Mouse (Mus musculus) right cerebral cortex, postnatal 14 days (tissue): ENCODE results near the gene Ptpn5.

Experiments
- DNase-seq: peaks from one replicate; pipeline ENCODE4 v3.0.0; 2022

The Ptpn5 gene

GRCm38 (mm10) chr7:47133331-47133730 is at the start of gene Ptpn5:
Gene Ptpn5 (minus strand): TSS chr7:47133684.
- no peak for DNase-seq

- no peak for DNase-seq
These were observed 37.3 kb upstream of the Ptpn5 start for GRCm38 (mm10) chr7:47170814-47171213.

GRCm38 (mm10) chr7:47165028-47165427 is 31.5 kb upstream of the Ptpn5 start:
- no peak for DNase-seq

DNA sequence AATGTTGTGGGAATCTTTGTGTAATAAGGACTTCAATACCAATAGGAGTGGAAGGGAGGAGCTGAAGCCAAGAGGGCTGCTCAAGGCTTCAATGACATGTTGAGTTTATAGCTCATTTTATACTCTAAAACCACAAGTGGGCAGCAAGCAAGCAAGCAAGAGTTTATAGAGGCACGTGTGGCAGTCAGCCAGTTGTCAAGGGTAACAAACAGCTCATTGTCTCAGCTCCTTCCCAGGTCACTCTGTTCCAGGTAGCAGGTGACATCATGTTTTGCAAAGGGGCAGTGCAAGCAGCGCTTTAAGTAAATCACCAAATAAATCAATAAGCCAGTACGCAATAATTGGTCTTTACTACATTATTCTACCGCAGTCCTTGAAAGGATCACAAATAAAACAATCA is 29.7 kb upstream of the Ptpn5 start:
- no peak for DNase-seq

DNA sequence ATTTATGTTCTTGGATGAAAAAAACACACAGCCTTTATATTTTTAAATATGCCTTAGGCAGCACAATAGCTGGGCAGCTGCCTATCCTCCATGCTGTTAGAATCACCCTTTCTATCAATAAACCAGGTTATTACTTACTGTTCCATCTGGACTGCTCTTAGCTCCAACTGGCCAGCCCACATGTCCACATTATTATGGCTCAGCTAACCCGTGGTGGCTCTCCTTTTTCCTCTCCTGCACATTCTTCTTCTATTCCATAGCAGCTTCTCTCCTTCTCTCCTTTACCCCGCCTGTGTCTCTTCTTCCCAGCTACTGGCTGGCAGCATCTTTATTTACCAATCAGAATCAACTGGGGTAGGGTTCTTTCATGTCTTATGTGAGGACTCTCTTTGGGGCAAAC is 25.0 kb upstream of the Ptpn5 start:
- no peak for DNase-seq

- DNase-seq: no peak
These were observed 24.3 kb upstream of the Ptpn5 start for GRCm38 (mm10) chr7:47157743-47158142.

DNA sequence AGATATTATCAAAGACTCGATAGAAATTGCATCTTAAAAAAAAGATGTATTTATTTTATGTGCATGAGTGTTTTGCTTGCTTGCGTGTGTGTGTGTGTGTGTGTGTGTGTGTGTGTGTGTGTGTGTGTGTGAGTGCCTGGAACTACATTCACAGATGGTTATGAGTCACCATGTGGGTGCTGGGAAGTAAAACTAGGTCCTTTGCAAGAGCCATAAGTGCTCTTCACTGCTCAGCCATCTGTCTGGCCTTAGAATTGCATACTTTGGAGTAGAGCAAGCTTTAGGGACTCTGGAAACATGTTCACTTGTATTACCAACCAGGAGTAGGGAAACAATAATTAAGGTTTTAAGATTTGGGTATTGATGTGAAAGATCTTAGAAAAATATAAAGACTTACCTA is 22.4 kb upstream of the Ptpn5 start:
- DNase-seq: no peak

DNA sequence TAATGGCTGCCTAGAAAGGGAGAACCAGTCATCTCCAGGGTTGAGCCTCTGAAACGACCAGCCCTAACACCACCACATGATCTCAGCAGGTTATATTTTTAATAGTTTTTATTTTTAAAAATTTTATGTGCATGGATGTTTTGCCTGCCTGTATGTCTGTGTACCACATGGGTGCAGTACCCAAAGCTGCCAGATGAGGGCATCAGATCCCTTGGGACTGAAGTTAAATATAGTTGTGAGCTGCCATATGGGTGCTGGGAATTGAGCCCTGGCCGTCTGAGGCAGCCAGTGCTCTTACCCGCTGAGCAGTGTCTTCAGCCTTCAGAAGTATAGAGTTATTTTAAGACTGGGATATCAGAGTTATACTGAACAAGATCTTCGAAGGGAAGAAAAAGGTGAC is 21.9 kb upstream of the Ptpn5 start:
- DNase-seq: no peak

DNA sequence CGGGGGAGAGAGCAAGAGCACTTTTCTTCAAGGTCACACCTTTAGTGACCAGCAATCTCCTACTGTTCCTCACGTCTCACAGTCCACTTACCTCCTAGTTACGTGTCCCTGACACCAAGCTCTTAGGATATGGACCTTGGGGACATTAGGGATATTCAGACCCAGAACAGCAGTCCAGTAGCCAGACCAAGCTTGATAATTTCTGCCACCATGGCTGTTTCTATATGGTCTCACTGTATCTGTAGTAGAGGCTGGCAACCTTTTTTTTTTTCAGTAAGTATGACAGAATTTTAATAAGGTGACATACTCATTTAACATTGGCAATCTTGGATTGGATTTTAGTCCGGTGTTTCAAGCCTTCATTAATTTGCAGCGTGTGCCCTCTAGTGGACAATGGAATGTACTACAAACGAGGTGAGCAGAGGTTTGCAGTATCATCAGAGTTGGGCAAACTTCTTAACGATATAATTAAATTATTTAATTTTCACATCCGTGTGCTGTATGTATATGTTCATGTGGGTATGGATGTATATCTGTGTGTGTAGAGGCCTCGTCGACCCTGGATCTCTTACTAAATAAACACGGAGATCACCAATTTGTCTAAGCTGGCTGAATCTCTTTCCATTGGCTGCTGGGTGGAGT is 17.1 kb upstream of the Ptpn5 start:
- no peak for DNase-seq

DNA sequence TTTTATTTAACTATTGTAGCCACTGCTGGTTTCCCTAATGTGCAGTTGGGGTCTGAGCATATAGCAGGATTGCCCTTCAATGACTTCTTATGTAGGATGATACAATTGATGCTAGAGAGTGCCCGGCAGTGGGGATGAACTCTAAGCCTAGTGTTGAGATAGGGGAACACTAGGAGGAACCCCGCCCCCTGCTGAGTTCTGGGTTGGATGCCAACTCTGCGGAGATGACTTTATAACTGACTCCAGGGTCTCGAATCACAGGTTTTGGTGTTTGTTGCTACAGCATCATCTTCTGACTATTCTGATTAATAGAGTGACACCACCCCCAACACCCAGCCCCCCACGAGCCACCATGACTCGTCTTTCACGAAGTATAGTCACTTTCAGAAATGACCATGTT is 14.8 kb upstream of the Ptpn5 start:
- DNase-seq: no peak

GRCm38 (mm10) chr7:47146034-47146812 is 12.7 kb upstream of the Ptpn5 start:
- DNase-seq: peak; percentile 61

GRCm38 (mm10) chr7:47144299-47144698 is 10.8 kb upstream of the Ptpn5 start:
- no peak for DNase-seq

DNA sequence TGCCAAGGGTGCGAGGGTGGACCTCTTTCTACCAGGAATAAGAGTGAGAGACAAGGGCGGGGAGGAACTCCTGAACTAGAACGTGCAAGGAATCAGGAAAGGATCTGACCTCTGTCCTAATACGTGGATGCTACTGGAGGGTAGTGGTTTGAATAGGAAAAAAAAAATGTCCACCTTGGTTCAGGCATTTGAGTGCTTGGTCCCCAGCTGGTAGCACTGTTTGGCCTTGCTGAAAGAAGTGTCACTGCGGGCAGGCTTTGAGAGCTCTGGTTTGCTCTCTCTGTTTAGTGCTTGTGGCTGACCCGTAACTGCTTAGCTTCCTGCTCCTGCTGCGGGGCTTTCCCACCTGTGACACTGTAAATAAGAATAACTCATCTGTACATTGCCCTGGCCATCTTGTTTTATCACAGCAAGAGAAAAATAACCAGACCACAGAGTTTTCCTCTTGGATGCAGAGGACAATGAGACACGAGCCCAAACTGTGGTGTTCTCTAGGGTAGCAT is 6.4 kb upstream of the Ptpn5 start:
- DNase-seq: no peak

DNA sequence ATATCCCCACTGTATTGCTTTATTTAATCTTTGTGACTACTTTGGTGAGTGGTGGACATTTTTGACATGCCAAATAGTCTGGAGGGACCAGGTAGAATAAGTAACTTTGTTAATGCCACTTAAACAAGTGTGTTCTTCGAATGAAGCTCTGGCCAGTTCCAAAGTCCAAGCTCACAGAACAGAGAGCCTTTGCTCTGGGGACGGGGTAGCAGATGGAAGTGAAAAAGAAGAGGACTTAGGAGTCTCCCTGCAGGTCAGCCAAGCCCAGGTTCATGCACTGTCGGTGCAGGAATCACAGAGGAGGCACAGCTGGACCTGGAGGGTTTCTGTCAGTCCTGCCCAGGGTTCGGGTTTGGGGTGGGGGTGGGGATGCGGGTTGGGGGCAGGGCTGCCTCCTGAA is 1.1 kb upstream of the Ptpn5 start:
- DNase-seq: no peak

GRCm38 (mm10) chr7:47132931-47133260 is 588 bp downstream of the Ptpn5 start:
- no peak for DNase-seq

DNA sequence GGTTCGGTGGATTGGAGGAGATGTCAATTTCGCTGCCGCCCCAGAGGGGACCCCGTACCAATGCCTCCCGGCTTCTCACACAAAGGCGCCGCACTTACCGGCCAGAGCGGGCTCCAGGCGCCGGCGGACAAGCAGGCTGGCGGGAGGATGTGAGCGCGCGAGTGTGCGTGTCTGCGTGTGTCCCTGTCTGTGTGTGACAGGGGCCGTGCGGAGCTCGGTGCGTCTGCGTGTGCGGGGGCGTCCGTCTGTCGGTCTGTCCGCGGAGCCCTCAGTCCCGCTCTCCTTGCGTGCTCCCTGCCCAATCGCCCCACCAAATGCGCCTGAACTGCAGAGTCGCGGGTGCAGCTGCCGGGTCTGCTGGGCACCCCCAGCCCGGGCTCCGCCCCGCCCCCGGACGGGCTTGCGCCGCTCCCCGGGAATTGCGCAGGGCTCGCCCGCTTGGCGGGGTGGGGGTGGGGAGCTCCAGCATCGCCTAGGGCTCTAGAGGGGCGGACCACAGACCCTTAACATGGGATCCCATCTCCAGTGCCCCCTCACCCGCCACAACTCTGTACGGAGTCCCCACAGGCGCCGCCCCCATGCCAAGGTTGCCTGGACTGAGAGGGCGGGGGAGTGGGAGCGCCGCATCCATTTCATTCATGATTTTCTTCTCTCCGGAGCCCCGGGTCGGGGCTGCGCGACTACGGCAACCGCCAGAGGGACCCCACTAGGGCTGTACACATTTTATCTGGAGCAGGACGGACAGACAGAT is 1.1 kb downstream of the Ptpn5 start:
- DNase-seq: peak; percentile 70

GRCm38 (mm10) chr7:47131840-47132179 is 1.7 kb downstream of the Ptpn5 start:
- peak; percentile 21 for DNase-seq

- DNase-seq: no peak
These were observed 2.2 kb downstream of the Ptpn5 start for GRCm38 (mm10) chr7:47131258-47131657.

DNA sequence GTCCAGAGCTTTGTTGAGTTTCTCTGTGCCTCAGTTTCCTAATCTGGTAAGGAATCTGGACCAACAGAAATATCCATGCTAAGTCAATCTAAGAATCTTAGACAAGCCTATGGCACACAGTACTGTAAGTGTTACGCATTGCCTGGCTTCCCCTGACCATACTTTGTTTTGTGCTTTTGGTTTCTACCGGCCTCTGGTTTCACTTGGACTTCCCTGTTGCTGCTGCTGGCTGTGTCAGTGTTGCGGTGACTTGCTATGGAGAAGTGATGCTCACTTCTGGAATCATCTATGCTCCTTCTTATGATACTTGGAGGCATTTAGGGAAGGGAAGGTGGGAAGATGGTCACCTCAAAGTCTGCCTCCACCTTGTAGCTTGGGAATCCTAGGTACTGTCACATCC is 11.5 kb downstream of the Ptpn5 start:
- DNase-seq: no peak

GRCm38 (mm10) chr7:47116666-47117065 is 16.8 kb downstream of the Ptpn5 start:
- no peak for DNase-seq

- no peak for DNase-seq
These were observed 18.0 kb downstream of the Ptpn5 start for GRCm38 (mm10) chr7:47115491-47115890.

DNA sequence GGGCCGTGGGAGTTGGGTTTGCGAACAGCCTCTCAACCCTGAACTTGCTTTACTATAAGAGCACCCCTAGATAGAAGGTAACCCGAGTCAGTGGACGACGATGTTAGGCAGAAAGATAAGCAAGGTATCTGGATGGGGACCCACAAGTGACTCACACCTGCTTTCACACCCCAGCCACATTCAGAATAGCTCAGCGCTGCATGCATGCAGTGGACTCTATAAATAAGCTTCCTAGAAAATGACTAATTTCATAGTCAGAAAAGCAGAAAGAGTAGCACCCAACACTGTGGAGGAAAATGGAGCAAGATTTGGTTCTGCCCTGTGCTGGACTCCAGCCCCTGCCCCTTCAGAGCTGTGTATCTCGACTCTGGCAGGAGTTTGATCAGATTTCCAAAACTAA is 20.1 kb downstream of the Ptpn5 start:
- no peak for DNase-seq

DNA sequence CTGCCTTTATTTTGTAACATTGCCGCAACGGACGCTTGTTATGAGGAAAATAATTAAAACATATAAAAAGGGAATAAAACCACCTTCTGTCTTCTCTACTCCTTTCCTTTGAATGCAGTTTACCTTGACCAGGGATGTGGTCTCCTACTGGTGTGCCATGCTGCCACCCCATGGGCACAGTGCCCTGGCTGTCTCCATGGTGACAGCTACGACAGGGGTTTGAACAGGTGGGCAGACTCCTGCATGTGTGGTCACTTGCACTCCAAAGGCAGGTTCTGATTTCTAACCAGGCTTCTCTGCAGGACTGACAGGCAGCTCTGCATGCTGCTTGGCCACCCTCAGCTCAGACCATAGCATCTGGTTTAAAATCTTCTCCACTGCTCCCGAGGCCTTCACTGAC is 21.4 kb downstream of the Ptpn5 start:
- DNase-seq: no peak

DNA sequence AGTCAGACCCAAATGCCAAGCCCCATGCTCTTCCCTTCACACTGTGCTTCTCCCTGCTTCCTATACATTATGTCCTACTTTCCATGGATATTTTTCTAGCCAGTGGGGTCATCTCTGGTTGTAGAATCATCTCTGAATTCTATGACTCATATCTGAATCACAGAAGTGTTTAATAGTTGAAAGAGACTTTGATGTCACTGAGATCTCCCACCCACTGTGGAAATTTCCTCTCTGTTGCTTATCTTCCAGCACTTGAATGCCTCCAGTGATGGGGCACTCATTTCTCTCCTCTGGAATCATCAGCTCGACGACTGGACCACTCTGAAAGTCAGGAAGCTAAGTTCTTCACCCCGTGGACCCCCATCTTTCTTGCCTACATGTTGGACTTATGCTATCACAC is 22.4 kb downstream of the Ptpn5 start:
- no peak for DNase-seq
